Mouse (Mus musculus) gastrocnemius, postnatal 25 days (tissue): ENCODE measurements around the gene Obsl1. TPM values are rescaled to one million over a fixed set of nuclear protein-coding genes. Genes with fewer than 3 reads are reported as not detected.

ENCODE experiments used
- DNase-seq: peaks from one replicate; pipeline ENCODE4 v3.0.0; 2022
- total RNA-seq, 2 experiments: library from RNA; stranded (reverse); gene quantifications; 1 replicate in 1 of 2; 2 replicates in 1 of 2; pipeline ENCODE4 v1.2.3; 2021

The Obsl1 gene
- total RNA-seq, 2 experiments from 2014 or later, result 37.7 to 52.8 TPM

GRCm38 (mm10) chr1:75487040-75487404, 19.2 kb downstream of the Obsl1 start:
- DNase-seq, result no peak

- no peak for DNase-seq
Observed at GRCm38 (mm10) chr1:75486561-75486960, 19.7 kb downstream of the Obsl1 start.

GRCm38 (mm10) chr1:75480735-75481134, 25.5 kb downstream of the Obsl1 start:
- no peak for DNase-seq

- no peak for DNase-seq
Observed at GRCm38 (mm10) chr1:75480036-75480435, 26.2 kb downstream of the Obsl1 start.

GRCm38 (mm10) chr1:75479635-75479989, 26.6 kb downstream of the Obsl1 start:
- no peak for DNase-seq

- DNase-seq, result peak; percentile 95
Observed at GRCm38 (mm10) chr1:75478916-75479634, 27.2 kb downstream of the Obsl1 start, which contains the start of the genes Chpf and Tmem198. Gene Chpf (minus strand): TSS chr1:75479307. Gene Tmem198 (plus strand): TSS chr1:75479532.

- peak; percentile 51 for DNase-seq
Observed at GRCm38 (mm10) chr1:75478497-75478896, 27.8 kb downstream of the Obsl1 start.

- DNase-seq, result no peak
Observed at GRCm38 (mm10) chr1:75477966-75478290, 28.3 kb downstream of the Obsl1 start.

- peak; percentile 65 for DNase-seq
Observed at GRCm38 (mm10) chr1:75477264-75477965, 28.8 kb downstream of the Obsl1 start.

- DNase-seq, result no peak
Observed at GRCm38 (mm10) chr1:75476441-75476840, 29.8 kb downstream of the Obsl1 start.

GRCm38 (mm10) chr1:75469287-75469825, 36.9 kb downstream of the Obsl1 start:
- DNase-seq, result no peak

- peak; percentile 70 for DNase-seq
Observed at GRCm38 (mm10) chr1:75467215-75467927, 38.9 kb downstream of the Obsl1 start.

GRCm38 (mm10) chr1:75463652-75464204, 42.5 kb downstream of the Obsl1 start:
- no peak for DNase-seq

GRCm38 (mm10) chr1:75462636-75463035, 43.6 kb downstream of the Obsl1 start:
- DNase-seq, result no peak

- no peak for DNase-seq
Observed at GRCm38 (mm10) chr1:75460297-75460696, 46.0 kb downstream of the Obsl1 start.

- DNase-seq, result no peak
Observed at GRCm38 (mm10) chr1:75458789-75459684, 47.2 kb downstream of the Obsl1 start.

GRCm38 (mm10) chr1:75458025-75458788, 48.0 kb downstream of the Obsl1 start:
- DNase-seq, result peak; percentile 43

GRCm38 (mm10) chr1:75457710-75458024, 48.6 kb downstream of the Obsl1 start:
- no peak for DNase-seq

- no peak for DNase-seq
Observed at GRCm38 (mm10) chr1:75456746-75457564, 49.3 kb downstream of the Obsl1 start.

GRCm38 (mm10) chr1:75455948-75456347, 50.3 kb downstream of the Obsl1 start:
- no peak for DNase-seq
